In the genomic region with DNA sequence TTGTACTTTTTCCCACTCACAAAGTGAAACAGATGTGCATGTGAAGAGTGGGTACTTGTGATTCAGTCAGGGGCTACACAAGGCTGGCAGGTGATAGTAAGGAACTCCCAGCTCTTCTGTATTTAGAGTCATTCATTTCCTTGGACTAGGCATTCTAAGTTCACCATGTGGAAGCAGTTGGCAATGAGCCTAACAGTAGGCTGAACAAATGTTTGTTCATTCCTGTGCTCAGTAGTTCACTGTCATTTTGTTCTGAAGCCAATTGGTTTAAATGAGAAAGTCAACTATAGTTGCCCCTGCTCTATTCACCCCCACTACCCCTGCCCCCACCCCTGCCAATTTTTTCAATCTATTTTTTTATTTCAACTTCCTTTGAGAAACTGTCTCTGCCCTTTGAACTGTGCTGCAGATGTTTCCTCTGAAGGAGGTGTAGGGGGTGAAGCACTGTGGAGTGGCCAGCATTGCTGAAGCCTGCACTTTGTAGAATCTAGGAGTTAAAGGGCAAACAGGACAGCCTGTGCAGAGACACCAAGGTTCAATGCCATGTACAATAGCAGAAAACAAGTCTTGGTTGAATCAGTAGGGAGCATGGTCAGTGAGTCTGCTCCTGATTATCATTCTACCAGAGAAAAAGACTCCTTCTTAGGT, we compare ENCODE assay signal across 9 mouse cellular contexts. TPM values are rescaled to one million over a fixed set of nuclear protein-coding genes. Genes with fewer than 3 reads are reported as not detected.
A peak's percentile ranks its signal among the peaks of the same experiment; 100 is the strongest.
DNase-seq lines count a peak whose midpoint lies in the region; ATAC-seq and TF ChIP-seq lines count a peak whose summit lies in the region.
"Had no signal": no experiment of that assay in that cellular context is flagged by ENCODE, and none has a peak within 500 bp of the region (broad histone marks: within the 10 kb centered on the region; RNA-seq: fewer than 3 reads in every experiment).

No protein-coding gene starts in this region.

- H3K9ac ChIP-seq in liver, postnatal 0 days (replicated peaks): no peak overlapping the region
- no peak overlapping the region for H3K9ac ChIP-seq in midbrain, embryonic 13.5 days (replicated peaks)

- no peaks in the 10 kb centered on the region for H3K9me3 ChIP-seq in liver, postnatal 0 days (ENCODE audit: low read length)
- no peaks in the 10 kb centered on the region for H3K9me3 ChIP-seq in midbrain, embryonic 13.5 days

- 0 out of 2 replicates have a peak, but pooled peaks cover 2% of the 10 kb centered on the region for H3K4me1 ChIP-seq in spleen, adult 2 months (ENCODE audit: control insufficient read depth, insufficient read depth, insufficient read length)
- 0 out of 2 replicates have a peak, but pooled peaks cover 3% of the 10 kb centered on the region for H3K4me1 ChIP-seq in liver, postnatal 0 days (ENCODE audit: insufficient read depth)
- H3K4me1 ChIP-seq in midbrain, embryonic 13.5 days (replicated peaks): no peaks in the 10 kb centered on the region

- H3K27me3 ChIP-seq in spleen, adult 2 months (ENCODE audit: control insufficient read depth, insufficient read depth, low read length): no peaks in the 10 kb centered on the region
- no peaks in the 10 kb centered on the region for H3K27me3 ChIP-seq in liver, postnatal 0 days (ENCODE audit: insufficient read depth, low read length)
- H3K27me3 ChIP-seq in midbrain, embryonic 13.5 days: no peaks in the 10 kb centered on the region

- no peaks in the 10 kb centered on the region for H3K36me3 ChIP-seq in spleen, adult 2 months (ENCODE audit: control insufficient read depth, insufficient read depth, low read length)
- peaks cover 17% of the 10 kb centered on the region for H3K36me3 ChIP-seq in liver, postnatal 0 days (replicated peaks; ENCODE audit: insufficient read depth, low read length)
- H3K36me3 ChIP-seq in midbrain, embryonic 13.5 days: no peaks in the 10 kb centered on the region

- no peak overlapping the region for H3K4me3 ChIP-seq in spleen, adult 2 months (ENCODE audit: extremely low read depth, insufficient read depth, insufficient read length)
- peak overlapping the region; percentile 72 for H3K4me3 ChIP-seq in liver, postnatal 0 days (ENCODE audit: low read depth, low read length)
- no peak overlapping the region for H3K4me3 ChIP-seq in midbrain, embryonic 13.5 days (replicated peaks)

- no peak for TF ChIP-seq POLR2A in spleen, adult 2 months (IDR thresholded peaks at IDR 0.05; ENCODE audit: low read depth, low read length)

- peak overlapping the region; percentile 69 for H3K4me2 ChIP-seq in liver, postnatal 0 days (ENCODE audit: low read depth, low read length)
- H3K4me2 ChIP-seq in midbrain, embryonic 13.5 days (replicated peaks): no peak overlapping the region

- intact Hi-C loops in heart, postnatal 10 days (cut with DNase I): loop anchor here (2.0 kb wide), 1 partner anchor 32 kb away; no protein-coding TSS in a partner anchor

- H3K27ac ChIP-seq in spleen, adult 2 months (ENCODE audit: insufficient read depth, low read length): peak overlapping the region; percentile 23; the same call in 1 of the 2 replicates
- peak overlapping the region; percentile 92 for H3K27ac ChIP-seq in liver, postnatal 0 days (ENCODE audit: low read depth)
- H3K27ac ChIP-seq in midbrain, embryonic 13.5 days: no peak overlapping the region

- TF ChIP-seq EP300 in liver, postnatal 0 days (IDR thresholded peaks at IDR 0.05; ENCODE audit: low read depth): no peak

- DNase-seq in spleen, adult 2 months (ENCODE audit: low read depth in 1 of 2, low spot score in 2 of 2): peak in 1 of 2 experiments; percentile 3
- DNase-seq in spleen, adult 18-20 months: no peak
- peak; percentile 15 to 17 for DNase-seq in heart, postnatal 10 days
- DNase-seq in liver, postnatal 0 days: peak; percentile 15
- peak; percentile 23 for DNase-seq in thymus, postnatal 4 days
- DNase-seq: gastrocnemius, postnatal 36 days had no signal

- no peak for TF ChIP-seq CTCF in spleen, adult 2 months (IDR thresholded peaks at IDR 0.05; ENCODE audit: extremely low read depth, insufficient read depth, insufficient read length, insufficient replicate concordance)
- no peak for TF ChIP-seq CTCF in liver, postnatal 0 days (IDR thresholded peaks at IDR 0.05; ENCODE audit: low read depth)

- ATAC-seq in liver, postnatal 0 days: peak; percentile 55
- ATAC-seq in granulocyte monocyte progenitor cell, adult 5-6 weeks (replicated peaks; ENCODE audit: poor library complexity, severe bottlenecking): no peak
- ATAC-seq in midbrain, embryonic 13.5 days: no peak

RNA-seq across cellular contexts. Expression of a gene that starts 2.4 kb away (rescaled TPM):
- 113 and 116 TPM in 2 replicates for polyA plus RNA-seq in spleen, adult 2 months (2012; rRNA removed)
- total RNA-seq in heart, postnatal 10 days (2021): 10 to 100 TPM; 20.0 to 22.2 TPM
- 74.1 and 76.4 TPM in 2 replicates for polyA plus RNA-seq in liver, postnatal 0 days (2015; fragmentation: Nextera tagmentation; extraction: Ambion mirVana)
- 45.3 and 79.8 TPM in 2 replicates for total RNA-seq in granulocyte monocyte progenitor cell, adult 5-6 weeks (2014; fragmentation: Nextera tagmentation)
- total RNA-seq in granulocyte monocyte progenitor cell, adult 5-6 weeks (2017): 57.9 and 59.2 TPM in 2 replicates
- 16.1 and 18.5 TPM in 2 replicates for polyA plus RNA-seq in midbrain, embryonic 13.5 days (2015; fragmentation: Nextera tagmentation; extraction: Ambion mirVana)

RNA-seq across cellular contexts. Expression of a gene that starts 32.8 kb away (rescaled TPM):
- 11.9 and 12.9 TPM in 2 replicates for polyA plus RNA-seq in spleen, adult 2 months (2012; rRNA removed)
- 10 to 100 TPM; 20.7 to 25.9 TPM for total RNA-seq in heart, postnatal 10 days (2021)
- polyA plus RNA-seq in liver, postnatal 0 days (2015; fragmentation: Nextera tagmentation; extraction: Ambion mirVana): 33.0 and 46.7 TPM in 2 replicates
- total RNA-seq in granulocyte monocyte progenitor cell, adult 5-6 weeks (2014; fragmentation: Nextera tagmentation): 174 and 211 TPM in 2 replicates
- 396 and 439 TPM in 2 replicates for total RNA-seq in granulocyte monocyte progenitor cell, adult 5-6 weeks (2017)
- 84.7 and 101 TPM in 2 replicates for polyA plus RNA-seq in midbrain, embryonic 13.5 days (2015; fragmentation: Nextera tagmentation; extraction: Ambion mirVana)

RNA-seq across cellular contexts. Expression of a gene that starts 35.1 kb away (rescaled TPM):
- polyA plus RNA-seq in spleen, adult 2 months (2012; rRNA removed): not detected in 2 replicates
- not detected for total RNA-seq in heart, postnatal 10 days (2021)
- not detected in 2 replicates for polyA plus RNA-seq in liver, postnatal 0 days (2015; fragmentation: Nextera tagmentation; extraction: Ambion mirVana)
- not detected in 2 replicates for total RNA-seq in granulocyte monocyte progenitor cell, adult 5-6 weeks (2014; fragmentation: Nextera tagmentation)
- total RNA-seq in granulocyte monocyte progenitor cell, adult 5-6 weeks (2017): not detected in 2 replicates
- polyA plus RNA-seq in midbrain, embryonic 13.5 days (2015; fragmentation: Nextera tagmentation; extraction: Ambion mirVana): not detected in 2 replicates
- total RNA-seq: gastrocnemius, postnatal 36 days; megakaryocyte-erythroid progenitor cell, adult 5-6 weeks had no signal

RNA-seq across cellular contexts. Expression of a gene that starts 43.2 kb away (rescaled TPM):
- 2.5 and 3.1 TPM in 2 replicates for polyA plus RNA-seq in spleen, adult 2 months (2012; rRNA removed)
- 1 to 10 TPM; 2.6 to 2.9 TPM for total RNA-seq in heart, postnatal 10 days (2021)
- 1.2 and 1.4 TPM in 2 replicates for polyA plus RNA-seq in liver, postnatal 0 days (2015; fragmentation: Nextera tagmentation; extraction: Ambion mirVana)
- 0.36 and 3.3 TPM in 2 replicates for total RNA-seq in granulocyte monocyte progenitor cell, adult 5-6 weeks (2014; fragmentation: Nextera tagmentation)
- 1.9 and 2.9 TPM in 2 replicates for total RNA-seq in granulocyte monocyte progenitor cell, adult 5-6 weeks (2017)
- polyA plus RNA-seq in midbrain, embryonic 13.5 days (2015; fragmentation: Nextera tagmentation; extraction: Ambion mirVana): 1.2 and 1.7 TPM in 2 replicates

Comparison
In these comparisons a context has a peak if more than half of its experiments do, and no peak if none do; other contexts are left out.
1. DNase-seq: peak in heart, postnatal 10 days (2 of 2), liver, postnatal 0 days (single experiment) and thymus, postnatal 4 days (single experiment); none in spleen, adult 18-20 months (0 of 2).